Mouse (Mus musculus): ENCODE results near the gene Asz1. TPM values are rescaled to one million over a fixed set of nuclear protein-coding genes. Genes with fewer than 3 reads are reported as not detected.

Gene Asz1
- polyA plus RNA-seq, 1 experiment from 2014 or later, result 0.20 TPM

DNA sequence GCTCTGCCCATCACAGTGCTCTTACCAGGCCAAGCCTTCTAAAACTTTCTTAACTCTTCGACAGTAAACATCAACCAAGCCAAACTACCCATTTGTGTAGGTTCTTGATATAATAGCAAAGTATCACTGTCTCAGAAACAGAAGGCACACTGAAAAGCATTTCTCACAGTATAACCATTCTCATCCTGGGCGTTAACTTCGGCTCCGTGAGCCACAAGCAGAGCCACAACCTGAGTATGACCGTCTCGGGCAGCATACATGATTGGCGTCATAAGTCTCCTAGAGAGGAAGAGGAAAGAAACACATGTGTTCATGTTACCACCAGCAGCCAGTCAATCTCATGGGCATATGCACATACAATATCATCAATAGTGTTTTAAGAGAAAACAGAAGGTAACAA is 31.9 kb downstream of the Asz1 start:
- no peak overlapping the region for H3K27ac ChIP-seq (ENCODE audit: low read depth, low read length)
- no peak overlapping the region for H3K4me2 ChIP-seq
- no peak overlapping the region for H3K4me3 ChIP-seq (ENCODE audit: low read depth, low read length)
- no peaks in the 10 kb centered on the region for H3K9me3 ChIP-seq (replicated peaks; ENCODE audit: control insufficient read depth, low read length)
- WGBS (ENCODE audit: insufficient replicate concordance), result 72% methylated on average over 7 of the region's 7 CpGs
- no peak for ATAC-seq (replicated peaks; ENCODE audit: insufficient number of reproducible peaks, low FRiP score, low TSS enrichment)
- no peaks in the 10 kb centered on the region for H3K27me3 ChIP-seq (ENCODE audit: control insufficient read depth, insufficient read depth, low read length)
- H3K4me1 ChIP-seq (ENCODE audit: control insufficient read depth, insufficient read depth, low read length), result 0 out of 2 replicates have a peak, but pooled peaks cover 5% of the 10 kb centered on the region
- H3K9ac ChIP-seq (ENCODE audit: low read depth, low read length), result no peak overlapping the region
- H3K36me3 ChIP-seq (ENCODE audit: control insufficient read depth, insufficient read depth, low read length), result no peaks in the 10 kb centered on the region

DNA sequence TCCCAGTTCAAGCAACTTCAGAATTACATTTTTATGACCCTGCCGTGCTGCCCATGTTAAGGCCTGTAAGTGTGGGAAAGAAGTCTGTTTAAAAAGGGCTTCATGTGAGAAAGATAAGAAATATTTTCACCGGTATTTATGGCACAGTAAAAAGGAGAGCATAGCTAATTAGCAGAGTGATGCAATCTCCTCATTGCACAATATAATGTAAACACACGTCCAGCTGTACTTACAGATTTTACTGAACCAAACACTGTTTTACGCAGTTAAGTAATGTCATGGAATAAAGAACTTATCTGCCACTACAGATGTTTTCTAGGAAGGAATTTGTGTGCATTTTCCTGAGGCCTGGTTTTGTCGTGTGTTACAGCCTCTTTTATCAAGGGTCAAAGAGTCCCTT is 32.3 kb downstream of the Asz1 start:
- Histone ChIP-seq H3K4me1 (ENCODE audit: control insufficient read depth, insufficient read depth, low read length) (0 out of 2 replicates have a peak, but pooled peaks cover 5% of the 10 kb centered on the region), H3K27ac (ENCODE audit: low read depth, low read length) (no peak overlapping the region), H3K9me3 (replicated peaks; ENCODE audit: control insufficient read depth, low read length) (no peaks in the 10 kb centered on the region), H3K27me3 (ENCODE audit: control insufficient read depth, insufficient read depth, low read length) (no peaks in the 10 kb centered on the region), H3K36me3 (ENCODE audit: control insufficient read depth, insufficient read depth, low read length) (no peaks in the 10 kb centered on the region), H3K4me3 (ENCODE audit: low read depth, low read length) (no peak overlapping the region), H3K9ac (ENCODE audit: low read depth, low read length) (no peak overlapping the region), H3K4me2 (no peak overlapping the region)
- WGBS (ENCODE audit: insufficient replicate concordance), result 39% methylated on average over 5 of the region's 5 CpGs
- no peak for ATAC-seq (replicated peaks; ENCODE audit: insufficient number of reproducible peaks, low FRiP score, low TSS enrichment)

DNA sequence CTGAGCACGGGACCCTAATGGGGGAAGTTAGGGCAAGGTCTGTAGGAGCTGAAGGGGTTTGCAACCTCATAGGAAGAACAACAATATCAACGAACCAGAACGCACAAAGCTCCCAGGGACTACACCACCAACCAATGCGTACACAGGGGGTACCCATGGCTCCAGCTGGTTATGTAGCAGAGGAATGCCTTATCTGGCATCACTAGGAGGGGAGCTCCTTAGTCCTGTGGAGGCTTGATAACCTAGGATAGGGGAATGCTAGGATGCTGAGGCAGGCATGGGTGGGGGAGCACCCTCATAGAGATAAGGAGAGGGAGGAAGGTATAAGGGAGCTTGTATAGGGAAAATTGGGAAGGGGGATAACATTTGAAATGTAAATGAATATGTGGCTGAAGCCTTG is 51.0 kb downstream of the Asz1 start:
- Histone ChIP-seq H3K27me3 (ENCODE audit: control insufficient read depth, insufficient read depth, low read length) (no peaks in the 10 kb centered on the region), H3K36me3 (ENCODE audit: control insufficient read depth, insufficient read depth, low read length) (no peaks in the 10 kb centered on the region), H3K4me2 (no peak overlapping the region), H3K4me1 (ENCODE audit: control insufficient read depth, insufficient read depth, low read length) (no peaks in the 10 kb centered on the region), H3K9me3 (replicated peaks; ENCODE audit: control insufficient read depth, low read length) (no peaks in the 10 kb centered on the region), H3K27ac (ENCODE audit: low read depth, low read length) (no peak overlapping the region), H3K4me3 (ENCODE audit: low read depth, low read length) (no peak overlapping the region), H3K9ac (ENCODE audit: low read depth, low read length) (no peak overlapping the region)
- WGBS (ENCODE audit: insufficient replicate concordance), result 73% methylated on average over 4 of the region's 4 CpGs
- no peak for ATAC-seq (replicated peaks; ENCODE audit: insufficient number of reproducible peaks, low FRiP score, low TSS enrichment)

DNA sequence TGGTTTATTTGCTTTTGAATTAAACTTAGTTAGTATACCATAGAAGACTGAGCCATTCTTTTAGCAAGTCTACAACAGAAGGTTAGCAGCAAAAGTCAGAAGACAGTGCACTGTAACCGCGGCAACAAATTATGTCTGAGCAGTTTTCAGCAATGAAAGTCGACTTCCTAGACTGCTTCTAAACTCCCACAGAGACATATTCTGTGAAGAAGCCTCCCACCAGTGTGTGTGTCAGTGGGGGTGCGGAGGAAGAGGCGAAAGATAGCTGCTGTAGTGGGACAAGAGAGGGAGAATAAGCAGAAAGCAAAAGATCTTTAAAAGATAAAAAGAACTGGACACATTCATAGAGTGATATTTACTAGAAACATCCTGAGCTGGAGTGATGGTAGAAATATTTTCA is 57.2 kb downstream of the Asz1 start:
- Histone ChIP-seq H3K4me2 (no peak overlapping the region), H3K4me3 (ENCODE audit: low read depth, low read length) (no peak overlapping the region), H3K27ac (ENCODE audit: low read depth, low read length) (no peak overlapping the region), H3K27me3 (ENCODE audit: control insufficient read depth, insufficient read depth, low read length) (no peaks in the 10 kb centered on the region), H3K9me3 (replicated peaks; ENCODE audit: control insufficient read depth, low read length) (no peaks in the 10 kb centered on the region), H3K4me1 (ENCODE audit: control insufficient read depth, insufficient read depth, low read length) (no peaks in the 10 kb centered on the region), H3K9ac (ENCODE audit: low read depth, low read length) (no peak overlapping the region), H3K36me3 (ENCODE audit: control insufficient read depth, insufficient read depth, low read length) (no peaks in the 10 kb centered on the region)
- 68% methylated on average over 5 of the region's 5 CpGs for WGBS (ENCODE audit: insufficient replicate concordance)
- no peak for ATAC-seq (replicated peaks; ENCODE audit: insufficient number of reproducible peaks, low FRiP score, low TSS enrichment)

DNA sequence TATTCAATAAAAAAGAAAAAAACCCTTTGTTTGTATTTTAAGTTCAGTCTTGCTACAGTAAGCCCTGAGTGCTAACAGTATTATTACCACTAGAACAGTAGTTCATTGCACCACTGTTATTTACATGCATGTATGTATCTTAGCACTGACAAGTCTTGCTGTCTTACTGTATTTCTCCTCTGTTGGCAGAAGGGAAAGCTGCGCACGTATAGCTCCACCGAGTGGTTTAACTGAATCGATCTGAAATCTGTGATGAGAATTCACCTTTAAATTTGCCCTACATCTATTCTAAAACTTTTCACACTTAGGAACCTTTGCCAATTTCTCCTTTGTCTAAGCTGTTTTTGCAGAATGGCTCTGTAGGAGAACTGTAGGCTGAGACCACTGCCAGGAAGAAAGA is 64.6 kb downstream of the Asz1 start:
- Histone ChIP-seq H3K4me2 (no peak overlapping the region), H3K36me3 (ENCODE audit: control insufficient read depth, insufficient read depth, low read length) (no peaks in the 10 kb centered on the region), H3K9me3 (replicated peaks; ENCODE audit: control insufficient read depth, low read length) (no peaks in the 10 kb centered on the region), H3K4me3 (ENCODE audit: low read depth, low read length) (no peak overlapping the region), H3K9ac (ENCODE audit: low read depth, low read length) (no peak overlapping the region), H3K27me3 (ENCODE audit: control insufficient read depth, insufficient read depth, low read length) (no peaks in the 10 kb centered on the region), H3K27ac (ENCODE audit: low read depth, low read length) (no peak overlapping the region), H3K4me1 (ENCODE audit: control insufficient read depth, insufficient read depth, low read length) (no peaks in the 10 kb centered on the region)
- 70% methylated on average over 4 of the region's 4 CpGs for WGBS (ENCODE audit: insufficient replicate concordance)
- no peak for ATAC-seq (replicated peaks; ENCODE audit: insufficient number of reproducible peaks, low FRiP score, low TSS enrichment)

DNA sequence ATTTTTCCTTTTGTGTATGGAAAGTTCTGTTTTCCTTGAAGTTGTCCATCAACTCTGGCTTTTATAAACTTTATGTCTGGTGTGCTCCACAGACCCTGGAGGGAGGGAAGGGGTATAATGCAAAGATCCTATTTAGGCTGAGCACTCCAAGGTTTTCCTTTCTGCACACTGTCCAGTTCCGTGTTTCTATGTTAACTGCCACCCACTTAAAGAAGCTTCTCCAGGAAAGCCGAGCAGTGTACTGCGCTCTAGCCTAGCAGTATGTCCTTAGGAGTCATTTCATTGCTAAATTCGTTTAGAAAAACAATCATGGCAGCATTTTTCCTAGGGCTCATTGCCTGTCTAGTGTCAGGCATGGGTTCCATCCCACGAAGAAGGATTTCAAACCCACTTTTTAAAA is 65.7 kb downstream of the Asz1 start:
- ATAC-seq (replicated peaks; ENCODE audit: insufficient number of reproducible peaks, low FRiP score, low TSS enrichment), result no peak
- H3K36me3 ChIP-seq (ENCODE audit: control insufficient read depth, insufficient read depth, low read length), result no peaks in the 10 kb centered on the region
- 66% methylated on average over 5 of the region's 5 CpGs for WGBS (ENCODE audit: insufficient replicate concordance)

DNA sequence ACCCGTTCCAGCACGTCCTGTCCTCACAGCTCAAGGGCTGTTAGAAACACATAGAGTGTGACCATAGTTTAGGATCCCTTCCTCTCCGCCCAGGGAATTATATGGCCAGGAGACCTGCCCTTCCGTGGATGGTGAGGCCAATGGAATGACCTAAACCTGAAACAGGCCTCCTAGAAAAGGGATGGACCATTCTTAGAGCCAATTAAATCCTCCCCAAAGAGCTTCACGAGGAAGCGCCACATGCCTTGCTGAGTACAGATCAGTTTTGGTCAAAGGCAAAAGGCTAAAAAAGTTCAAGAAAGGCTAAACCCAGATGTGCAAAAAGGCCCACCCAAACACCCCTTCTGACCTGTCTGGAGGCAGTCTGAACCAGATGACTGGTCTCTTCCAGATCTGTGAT is 76.6 kb downstream of the Asz1 start:
- H3K4me2 ChIP-seq, result peak overlapping the region; percentile 94
- H3K9ac ChIP-seq (ENCODE audit: low read depth, low read length), result peak overlapping the region; percentile 53; the same call in 1 of the 2 replicates
- H3K36me3 ChIP-seq (ENCODE audit: control insufficient read depth, insufficient read depth, low read length), result no peaks in the 10 kb centered on the region
- WGBS (ENCODE audit: insufficient replicate concordance), result 28% methylated on average over 6 of the region's 6 CpGs
- H3K4me3 ChIP-seq (ENCODE audit: low read depth, low read length), result peak overlapping the region; percentile 50
- ATAC-seq (replicated peaks; ENCODE audit: insufficient number of reproducible peaks, low FRiP score, low TSS enrichment), result no peak
- peaks cover 18% of the 10 kb centered on the region for H3K27me3 ChIP-seq (ENCODE audit: control insufficient read depth, insufficient read depth, low read length)
- H3K27ac ChIP-seq (ENCODE audit: low read depth, low read length), result no peak overlapping the region
- H3K9me3 ChIP-seq (replicated peaks; ENCODE audit: control insufficient read depth, low read length), result no peaks in the 10 kb centered on the region
- H3K4me1 ChIP-seq (ENCODE audit: control insufficient read depth, insufficient read depth, low read length), result peaks cover 12% of the 10 kb centered on the region

More for the DNA sequence above, 65.7 kb downstream of the Asz1 start:
- Histone ChIP-seq H3K4me3 (ENCODE audit: low read depth, low read length) (no peak overlapping the region), H3K4me2 (no peak overlapping the region), H3K27ac (ENCODE audit: low read depth, low read length) (no peak overlapping the region), H3K27me3 (ENCODE audit: control insufficient read depth, insufficient read depth, low read length) (no peaks in the 10 kb centered on the region), H3K4me1 (ENCODE audit: control insufficient read depth, insufficient read depth, low read length) (no peaks in the 10 kb centered on the region), H3K9me3 (replicated peaks; ENCODE audit: control insufficient read depth, low read length) (no peaks in the 10 kb centered on the region), H3K9ac (ENCODE audit: low read depth, low read length) (no peak overlapping the region)

DNA sequence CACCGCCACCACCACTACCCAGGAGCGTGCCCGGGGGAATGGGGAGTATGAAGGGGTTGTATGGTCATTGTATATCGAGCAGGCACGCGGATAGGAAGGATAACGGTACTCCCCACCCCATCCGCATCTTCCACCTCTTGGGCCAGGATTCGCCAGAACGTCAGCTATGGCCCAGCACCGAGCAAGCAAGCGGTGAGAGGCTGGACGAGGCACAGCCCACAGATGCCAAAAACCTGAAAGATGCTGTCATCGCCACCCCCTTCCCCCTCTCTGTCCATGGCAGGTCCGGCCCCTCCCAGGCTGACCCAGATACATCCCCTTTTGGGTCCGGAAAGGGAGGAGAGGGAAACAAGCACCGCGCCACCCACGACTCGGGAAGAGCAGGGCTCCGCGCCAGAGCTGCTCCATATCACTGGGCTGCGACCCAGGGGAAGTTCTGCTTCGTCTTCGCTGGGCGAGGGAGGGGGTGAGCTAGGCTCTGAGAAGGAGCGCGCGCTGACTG is 77.3 kb downstream of the Asz1 start:
- peak overlapping the region; percentile 50 for H3K4me3 ChIP-seq (ENCODE audit: low read depth, low read length)
- H3K4me2 ChIP-seq, result peak overlapping the region; percentile 94
- H3K4me1 ChIP-seq (ENCODE audit: control insufficient read depth, insufficient read depth, low read length), result peaks cover 12% of the 10 kb centered on the region
- ATAC-seq (replicated peaks; ENCODE audit: insufficient number of reproducible peaks, low FRiP score, low TSS enrichment), result peak; percentile 68
- peak overlapping the region; percentile 53 for H3K9ac ChIP-seq (ENCODE audit: low read depth, low read length)
- peaks cover 18% of the 10 kb centered on the region for H3K27me3 ChIP-seq (ENCODE audit: control insufficient read depth, insufficient read depth, low read length)
- H3K36me3 ChIP-seq (ENCODE audit: control insufficient read depth, insufficient read depth, low read length), result no peaks in the 10 kb centered on the region
- WGBS (ENCODE audit: insufficient replicate concordance), result under 1% methylated on average over 29 of the region's 29 CpGs
- H3K9me3 ChIP-seq (replicated peaks; ENCODE audit: control insufficient read depth, low read length), result no peaks in the 10 kb centered on the region
- no peak overlapping the region for H3K27ac ChIP-seq (ENCODE audit: low read depth, low read length)

DNA sequence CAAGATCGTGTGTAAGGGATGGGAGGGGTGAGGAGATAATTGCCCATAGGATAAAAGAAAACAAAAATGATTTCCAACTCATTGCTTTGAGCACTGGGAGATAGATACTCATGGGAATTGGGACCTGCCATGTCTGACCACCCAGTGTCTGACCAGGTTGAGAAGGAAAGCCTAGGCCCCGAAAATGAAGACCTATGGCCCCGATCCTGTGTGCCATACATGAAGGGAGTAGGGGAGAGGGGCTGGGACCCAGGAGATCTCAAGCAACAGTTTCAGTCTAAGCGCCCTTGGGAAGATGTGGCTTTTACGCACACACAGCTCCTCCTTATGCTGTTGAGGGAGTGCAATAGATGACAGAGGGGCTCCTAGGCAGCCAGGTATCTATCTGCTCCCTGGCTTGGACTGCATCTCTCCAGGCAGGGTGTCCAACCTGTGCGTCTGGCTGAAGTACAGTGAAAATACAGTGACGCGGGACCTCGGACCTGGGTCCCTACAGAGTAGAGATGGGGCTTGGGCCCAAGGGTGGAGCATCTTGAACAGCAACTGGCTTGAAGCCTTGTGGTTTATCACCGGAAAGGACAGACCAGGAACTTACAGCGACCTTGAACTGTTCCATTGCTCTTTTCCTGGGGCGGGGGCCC is 77.9 kb downstream of the Asz1 start:
- H3K27ac ChIP-seq (ENCODE audit: low read depth, low read length), result no peak overlapping the region
- H3K9ac ChIP-seq (ENCODE audit: low read depth, low read length), result no peak overlapping the region
- no peaks in the 10 kb centered on the region for H3K36me3 ChIP-seq (ENCODE audit: control insufficient read depth, insufficient read depth, low read length)
- WGBS (ENCODE audit: insufficient replicate concordance), result 5% methylated on average over 12 of the region's 12 CpGs
- H3K4me1 ChIP-seq (ENCODE audit: control insufficient read depth, insufficient read depth, low read length), result peaks cover 12% of the 10 kb centered on the region
- peaks cover 18% of the 10 kb centered on the region for H3K27me3 ChIP-seq (ENCODE audit: control insufficient read depth, insufficient read depth, low read length)
- peak overlapping the region; percentile 94 for H3K4me2 ChIP-seq
- no peaks in the 10 kb centered on the region for H3K9me3 ChIP-seq (replicated peaks; ENCODE audit: control insufficient read depth, low read length)
- peak; percentile 29 for ATAC-seq (replicated peaks; ENCODE audit: insufficient number of reproducible peaks, low FRiP score, low TSS enrichment)
- peak overlapping the region; percentile 50 for H3K4me3 ChIP-seq (ENCODE audit: low read depth, low read length)

All from heart, embryonic 11.5 days (tissue).